Mouse (Mus musculus) gastrocnemius, postnatal 25 days (tissue): ENCODE measurements around the gene Zfp963. TPM values are rescaled to one million over a fixed set of nuclear protein-coding genes. Genes with fewer than 3 reads are reported as not detected.

Experiments used
- DNase-seq: peaks from one replicate; pipeline ENCODE4 v3.0.0; 2022
- long read RNA-seq, 2 experiments: library from polyadenylated mRNA; stranded (forward); transcript quantifications; one replicate each; pipeline ENCODE4 v2.0.0; 2021
- total RNA-seq, 2 experiments: library from RNA; stranded (reverse); gene quantifications; 1 replicate in 1 of 2; 2 replicates in 1 of 2; pipeline ENCODE4 v1.2.3; 2021

Zfp963 gene
- total RNA-seq = 1 to 10 TPM; 2.5 to 2.7 TPM
- long read RNA-seq, experiment 1, partial matches to known transcripts = 0 of 4 reads
- long read RNA-seq, experiment 1, other reads (novel, unspliced or antisense) = 0 of 4 reads
- long read RNA-seq, experiment 2, transcript Zfp963-201 (4 exons, 2,291 nt) = major isoform, 6 of 8 reads
- long read RNA-seq, experiment 2, partial matches to known transcripts = 0 of 8 reads
- long read RNA-seq, experiment 2, other reads (novel, unspliced or antisense) = 2 of 8 reads

GRCm38 (mm10) chr8:69749544-69750454 lies at the start of gene Zfp963:
Gene Zfp963, minus strand, starts transcription at chr8:69749970.
- DNase-seq = peak; percentile 93

DNA sequence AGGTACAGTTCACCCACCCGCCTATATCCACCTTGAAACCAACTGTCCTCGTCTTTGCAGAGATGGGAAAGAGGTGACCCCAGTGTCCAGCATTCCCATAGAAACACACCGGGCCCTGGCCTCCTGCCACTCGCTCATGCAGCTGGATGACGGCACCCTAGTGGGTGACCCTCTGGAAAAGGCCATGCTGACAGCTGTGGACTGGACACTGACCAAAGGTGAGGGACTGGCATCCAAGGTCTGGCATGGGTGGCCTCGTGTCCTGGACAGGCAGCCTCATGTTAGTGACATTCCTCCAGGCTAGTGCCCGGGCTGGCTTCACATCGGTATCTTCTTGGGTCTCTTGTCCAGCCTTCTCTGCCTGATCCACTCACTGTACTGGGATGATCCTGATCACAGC lies 49.5 kb upstream of the Zfp963 start:
- peak; percentile 5 for DNase-seq

DNA sequence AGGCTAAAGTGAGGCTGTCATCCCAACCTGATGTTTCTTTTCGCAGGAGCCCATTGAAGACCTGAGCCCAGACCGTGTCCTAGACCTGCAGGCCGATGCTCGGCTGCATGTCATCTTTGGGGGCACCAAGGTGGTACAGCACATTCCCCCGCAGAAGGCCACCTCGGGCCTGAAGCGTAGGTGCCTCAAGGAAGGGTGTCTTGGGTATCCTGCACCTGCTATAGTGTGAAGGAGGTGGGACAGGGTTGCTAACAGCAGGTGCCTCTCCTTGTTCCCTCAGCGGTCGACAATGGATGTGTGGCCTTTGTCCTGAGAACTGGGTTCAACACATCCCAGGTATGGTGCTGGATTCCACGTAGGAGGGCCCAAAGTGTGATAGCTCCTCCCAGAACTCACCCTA lies 47.9 kb upstream of the Zfp963 start:
- DNase-seq = no peak

GRCm38 (mm10) chr8:69796721-69797345 lies 47.1 kb upstream of the Zfp963 start:
- DNase-seq = no peak

GRCm38 (mm10) chr8:69794901-69795300 lies 45.1 kb upstream of the Zfp963 start:
- no peak for DNase-seq

- no peak for DNase-seq
Observed at GRCm38 (mm10) chr8:69794096-69794495, 44.3 kb upstream of the Zfp963 start.

- DNase-seq = no peak
Observed at GRCm38 (mm10) chr8:69793666-69794065, 43.9 kb upstream of the Zfp963 start.

- DNase-seq = peak; percentile 41
Observed at GRCm38 (mm10) chr8:69791415-69792068, 41.8 kb upstream of the Zfp963 start.

- peak; percentile 81 for DNase-seq
Observed at GRCm38 (mm10) chr8:69790773-69791367, 41.1 kb upstream of the Zfp963 start, which contains the start of the genes Atp13a1 and Zfp866. Gene Atp13a1, plus strand, starts transcription at chr8:69791163. Gene Zfp866, minus strand, starts transcription at chr8:69791178.

GRCm38 (mm10) chr8:69790364-69790763 lies 40.6 kb upstream of the Zfp963 start:
- DNase-seq = no peak

DNA sequence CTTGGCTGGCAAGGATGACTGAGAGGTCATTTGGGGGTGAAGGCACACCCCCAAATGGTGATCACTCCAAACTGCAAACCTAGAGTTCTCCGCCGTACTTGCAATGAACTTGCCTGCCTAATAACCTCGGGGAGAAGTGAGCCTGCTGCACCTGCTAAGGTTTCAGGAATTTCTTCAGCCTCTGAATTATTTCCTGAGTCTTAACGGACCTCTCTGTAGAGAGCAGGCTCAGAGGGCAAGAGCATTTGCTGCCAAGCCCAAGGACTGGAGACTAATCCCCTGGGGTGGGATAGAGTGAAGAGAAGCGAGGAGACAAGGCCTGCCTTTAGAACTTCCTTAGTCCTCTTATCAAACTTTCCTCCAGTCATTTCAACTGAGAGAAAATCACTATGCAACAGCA lies 40.0 kb upstream of the Zfp963 start:
- DNase-seq = no peak

GRCm38 (mm10) chr8:69789105-69789504 lies 39.3 kb upstream of the Zfp963 start:
- no peak for DNase-seq

GRCm38 (mm10) chr8:69777111-69777510 lies 27.3 kb upstream of the Zfp963 start:
- DNase-seq = no peak

DNA sequence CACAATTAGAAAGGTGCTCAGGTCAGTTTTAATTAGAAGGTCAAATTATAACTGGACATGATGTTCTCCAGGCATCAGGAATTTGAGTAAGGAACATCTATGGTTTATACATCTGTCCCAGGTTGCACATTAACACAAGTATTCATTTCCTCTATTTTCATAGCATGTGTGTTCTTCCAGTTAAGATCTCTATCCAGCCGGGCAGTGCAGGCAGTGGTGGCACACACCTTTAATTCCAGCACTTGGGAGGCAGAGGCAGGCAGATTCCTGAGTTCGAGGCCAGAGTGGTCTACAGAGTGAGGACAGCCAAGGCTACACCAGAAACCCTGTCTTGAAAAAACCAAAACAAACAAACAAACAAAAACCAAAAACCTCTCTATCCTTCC lies 25.4 kb upstream of the Zfp963 start:
- no peak for DNase-seq

GRCm38 (mm10) chr8:69774503-69775148 lies 24.9 kb upstream of the Zfp963 start, which contains the start of gene Gm20422:
Gene Gm20422, minus strand, starts transcription at chr8:69774886.
- peak; percentile 90 for DNase-seq

DNA sequence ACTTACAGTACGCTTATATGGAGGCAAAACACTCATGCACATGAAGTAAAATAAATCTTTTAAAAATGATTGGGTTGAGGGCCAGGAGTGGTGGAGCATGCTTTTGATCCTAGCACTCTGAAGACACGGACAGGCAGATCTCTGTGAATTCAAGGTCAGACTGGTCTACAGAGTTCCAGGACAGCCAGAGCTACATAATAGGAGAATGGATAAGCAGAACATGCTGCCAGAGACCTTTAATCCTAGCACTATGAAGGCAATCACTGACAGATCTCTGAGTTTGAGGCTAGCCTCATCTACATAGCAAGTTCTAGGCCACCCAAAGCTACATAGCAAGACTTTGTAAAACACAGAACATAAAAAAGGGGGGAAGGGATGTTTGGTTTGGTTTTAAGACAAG lies 22.3 kb upstream of the Zfp963 start:
- no peak for DNase-seq

DNA sequence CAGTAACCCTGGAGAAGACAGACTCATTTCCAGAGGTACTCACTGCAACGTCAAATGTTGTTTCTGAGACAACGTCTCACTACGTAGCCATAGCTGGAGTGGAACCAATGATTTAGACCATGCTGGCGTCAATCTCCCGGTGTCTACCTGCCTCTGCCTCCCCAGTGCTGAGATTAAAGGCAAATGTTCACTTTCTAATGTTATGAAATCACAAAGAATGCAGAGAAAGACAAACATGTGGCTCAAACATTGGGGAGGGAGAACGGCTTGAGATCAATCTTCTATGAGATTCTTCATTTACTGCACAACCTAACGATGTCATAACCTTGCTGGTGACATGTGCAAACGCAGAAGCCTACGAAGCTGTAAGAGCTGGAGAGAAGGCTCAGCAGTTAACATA lies 21.5 kb upstream of the Zfp963 start:
- DNase-seq = no peak

- no peak for DNase-seq
Observed at GRCm38 (mm10) chr8:69761814-69762445, 12.2 kb upstream of the Zfp963 start.

GRCm38 (mm10) chr8:69758316-69758715 lies 8.5 kb upstream of the Zfp963 start:
- DNase-seq = no peak

GRCm38 (mm10) chr8:69752437-69752836 lies 2.7 kb upstream of the Zfp963 start:
- DNase-seq = no peak

DNA sequence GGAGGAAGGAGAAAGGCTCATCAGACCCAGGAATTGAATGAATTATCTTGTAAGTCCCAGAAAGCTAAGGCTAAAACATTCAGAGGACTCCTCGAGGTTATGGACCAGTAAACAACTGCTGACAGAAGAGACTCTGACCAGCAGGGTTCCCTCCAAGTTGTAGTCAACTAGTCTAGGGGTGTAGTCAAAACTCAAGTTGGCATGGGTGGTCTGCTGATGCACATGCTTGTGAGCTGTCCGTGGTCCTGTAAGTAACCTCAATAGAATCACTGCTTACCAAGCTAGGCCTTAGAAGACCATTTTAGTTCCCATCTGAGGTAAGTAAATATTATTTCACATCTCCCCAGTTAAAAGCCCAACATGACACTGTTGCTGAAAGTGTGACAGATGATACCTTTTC lies 8.5 kb downstream of the Zfp963 start:
- DNase-seq = no peak
